Mouse (Mus musculus) left cerebral cortex, postnatal 36 days (tissue): ENCODE data around the gene Galr2. TPM values are rescaled to one million over a fixed set of nuclear protein-coding genes. Genes with fewer than 3 reads are reported as not detected.

ENCODE experiments used
- DNase-seq, 2 experiments: peaks; one replicate each; pipeline ENCODE4 v3.0.0; 2021 to 2022; ENCODE audit warnings: low spot score in 2 of 2, mixed read lengths in 1 of 2
- intact Hi-C: fragments of 180-260 bp; cut with DNase I; formaldehyde crosslinking; loops from one replicate; pipeline ENCODE4 v1.15.1; 2025
- total RNA-seq, 2 experiments: library from RNA; stranded (reverse); gene quantifications; 2 replicates each; pipeline ENCODE4 v1.2.3; 2021

Galr2 gene
- not detected for total RNA-seq

DNA sequence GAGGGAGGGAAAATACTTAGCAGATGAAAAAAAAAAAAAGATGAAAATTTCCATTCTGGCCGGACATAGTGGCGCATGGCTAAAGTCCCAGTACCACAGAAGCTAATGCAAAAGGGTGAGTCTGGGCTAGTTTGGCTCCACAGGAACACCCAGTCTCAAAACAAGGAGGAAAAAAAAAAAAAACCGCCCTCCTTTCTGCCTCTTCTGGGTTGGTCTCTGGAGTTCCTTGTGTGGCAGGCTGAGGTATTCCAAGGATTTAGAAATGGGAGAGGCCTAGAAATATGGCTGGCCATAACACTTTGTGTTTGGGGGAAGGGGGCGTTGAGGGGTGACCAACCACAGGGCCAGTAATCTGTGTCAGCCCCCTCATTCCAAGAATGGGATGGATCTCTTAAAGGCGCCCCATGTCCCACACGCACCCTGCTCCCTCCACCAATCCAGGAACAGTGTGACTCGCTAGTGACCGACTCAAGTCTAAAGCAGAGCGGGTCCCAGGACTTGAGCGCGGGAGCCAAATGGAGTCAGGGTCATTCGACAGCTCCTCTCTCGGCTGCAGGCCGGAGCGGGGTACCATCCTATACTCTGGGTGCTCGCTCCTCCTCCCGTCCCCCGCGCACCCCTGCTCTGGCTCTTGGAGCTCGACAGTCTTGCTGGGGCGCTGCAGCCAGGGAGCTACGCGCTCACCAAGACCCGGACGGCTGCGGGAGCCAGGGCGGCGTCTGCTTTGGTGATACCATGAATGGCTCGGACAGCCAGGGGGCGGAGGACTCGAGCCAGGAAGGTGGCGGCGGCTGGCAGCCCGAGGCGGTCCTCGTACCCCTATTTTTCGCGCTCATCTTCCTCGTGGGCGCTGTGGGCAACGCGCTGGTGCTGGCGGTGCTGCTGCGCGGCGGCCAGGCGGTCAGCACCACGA, at the start of gene Galr2:
Galr2 (plus strand) TSS at position 189 of the 913 bp plus-strand sequence.
- intact Hi-C loops: no loop called here
- no peak for DNase-seq

GRCm38 (mm10) chr11:116232427-116232826, 48.3 kb upstream of the Galr2 start:
- DNase-seq: no peak
- intact Hi-C loops: no loop called here

- no peak for DNase-seq
- intact Hi-C loops: no loop called here
Observed at GRCm38 (mm10) chr11:116234901-116235300, 45.8 kb upstream of the Galr2 start.

GRCm38 (mm10) chr11:116237742-116238395, 42.9 kb upstream of the Galr2 start, which contains the start of gene Evpl:
TSS of gene Evpl (minus strand) at chr11:116238077.
- intact Hi-C loops: no loop called here
- no peak for DNase-seq

GRCm38 (mm10) chr11:116239797-116240196, 40.9 kb upstream of the Galr2 start:
- no peak for DNase-seq
- intact Hi-C loops: no loop called here

- no peak for DNase-seq
- intact Hi-C loops: no loop called here
Observed at GRCm38 (mm10) chr11:116241744-116242235, 38.9 kb upstream of the Galr2 start.

DNA sequence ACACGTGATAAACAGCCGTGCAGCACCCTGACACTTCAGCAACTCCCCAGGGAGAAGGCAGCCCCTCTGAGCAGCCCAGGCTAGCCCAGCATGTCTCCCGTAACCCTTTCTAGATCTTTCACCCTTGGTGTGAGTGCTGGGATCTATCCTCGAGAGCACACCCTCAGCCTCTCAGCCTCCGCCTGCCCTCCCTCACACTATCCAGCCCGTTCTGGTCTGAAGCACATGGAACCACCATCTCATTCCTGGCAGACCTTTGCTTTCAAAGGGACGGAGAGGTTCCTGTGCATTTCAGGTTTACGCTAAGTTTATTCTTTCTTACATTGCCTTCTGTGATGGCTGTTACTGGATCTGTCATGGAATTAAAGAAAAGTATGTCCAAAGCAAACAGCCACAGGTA, 36.2 kb upstream of the Galr2 start:
- no peak for DNase-seq
- intact Hi-C loops: no loop called here

DNA sequence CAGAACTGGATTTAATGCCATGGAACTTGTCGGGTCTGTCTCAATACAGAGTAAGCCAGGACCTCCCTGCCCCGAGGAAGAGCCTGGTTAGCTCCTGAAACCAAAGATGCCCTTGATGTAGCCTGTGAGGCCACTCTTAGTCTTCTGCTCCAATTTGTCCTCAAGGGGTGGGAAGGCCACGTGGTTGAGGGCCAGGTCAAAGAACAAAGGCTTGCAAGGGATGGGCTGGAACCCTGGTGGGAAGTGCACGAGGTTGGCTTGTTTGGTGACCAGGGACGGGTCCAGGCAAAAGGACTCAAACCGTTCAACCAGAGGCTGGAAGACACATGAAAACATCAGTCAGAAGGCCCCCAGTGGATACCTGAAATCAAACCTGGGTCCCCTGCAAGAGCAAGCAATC, 35.1 kb upstream of the Galr2 start:
- intact Hi-C loops: no loop called here
- no peak for DNase-seq

DNA sequence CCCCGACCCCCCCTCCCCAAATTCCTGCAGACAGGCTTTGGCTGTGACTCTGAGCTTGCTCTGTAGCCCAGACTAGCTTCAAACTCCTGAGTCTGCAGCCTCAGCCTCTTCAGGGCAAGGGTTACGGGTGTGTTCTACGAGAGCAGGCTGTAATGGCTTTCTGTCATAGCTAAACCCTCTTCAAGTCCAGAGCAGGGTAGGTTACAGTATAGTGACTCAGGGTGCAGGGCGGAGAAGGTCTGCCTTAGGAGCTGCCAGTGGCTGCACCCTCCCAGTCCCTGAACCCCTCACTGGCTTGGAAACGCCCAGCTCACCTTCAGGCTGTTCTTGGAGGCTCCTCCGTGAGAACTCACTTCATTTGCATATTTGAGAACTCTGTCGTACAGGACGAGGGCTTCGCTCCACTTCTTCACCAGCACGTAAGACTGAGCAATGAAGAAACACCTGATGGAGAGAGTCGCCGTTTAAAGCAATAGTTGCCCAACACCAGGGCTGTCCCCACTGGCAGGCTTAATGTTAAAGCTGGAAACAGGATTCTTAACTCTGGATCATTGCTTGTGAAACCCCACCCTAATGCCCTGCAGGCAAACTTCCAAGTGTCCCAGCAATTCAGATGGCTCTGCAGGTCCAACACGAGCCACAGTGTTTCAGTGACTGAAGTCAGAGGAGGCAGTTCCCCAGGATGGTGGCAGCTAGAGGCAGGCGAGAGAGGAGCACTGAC, 33.1 kb upstream of the Galr2 start:
- intact Hi-C loops: no loop called here
- no peak for DNase-seq

DNA sequence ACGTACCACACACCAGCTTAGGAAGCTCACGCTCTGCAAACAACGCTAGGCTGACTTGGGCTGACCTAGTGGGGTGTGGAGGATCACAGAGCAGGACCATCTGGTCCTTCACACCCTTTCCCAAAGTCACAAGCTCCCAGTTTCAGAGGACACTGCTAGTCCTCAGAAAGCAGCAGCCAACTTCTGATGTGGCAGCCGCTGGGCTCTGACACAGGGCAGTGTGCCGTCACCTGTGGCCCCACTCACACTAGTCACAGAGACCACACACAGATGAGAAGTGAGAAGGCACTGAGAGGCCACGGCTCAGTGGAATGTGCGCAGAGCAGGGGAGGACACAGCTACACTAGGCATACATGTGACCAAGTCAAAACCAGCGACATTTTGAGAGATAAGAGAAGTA, 29.8 kb upstream of the Galr2 start:
- intact Hi-C loops: no loop called here
- DNase-seq: no peak

DNA sequence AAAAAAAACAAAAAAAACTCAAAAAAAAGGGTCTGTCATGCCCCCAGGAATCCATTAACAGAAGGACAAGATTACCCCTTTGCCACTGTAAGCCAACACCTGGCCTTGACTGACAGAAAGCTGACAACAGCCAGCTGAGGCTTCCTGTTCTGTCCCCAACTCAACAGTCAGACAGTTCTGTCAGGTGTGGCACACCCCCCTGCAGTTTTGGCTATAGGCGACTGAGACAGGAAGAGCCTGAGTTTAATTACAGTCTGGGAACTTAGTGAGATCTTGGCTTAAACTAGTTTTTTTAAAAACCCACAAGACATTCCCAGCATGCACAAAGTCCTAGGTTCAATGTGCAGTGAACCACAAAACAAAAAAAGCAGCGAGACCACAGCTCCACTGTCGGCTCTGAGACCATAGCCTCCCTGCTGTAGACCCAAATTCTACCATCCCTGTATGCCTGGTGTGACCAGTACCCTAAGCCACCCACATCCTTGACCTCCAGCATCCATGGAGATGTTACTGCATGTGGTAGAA, 27.6 kb upstream of the Galr2 start:
- DNase-seq: no peak
- intact Hi-C loops: no loop called here

- intact Hi-C loops: no loop called here
- no peak for DNase-seq
Observed at GRCm38 (mm10) chr11:116254627-116255026, 26.1 kb upstream of the Galr2 start.

DNA sequence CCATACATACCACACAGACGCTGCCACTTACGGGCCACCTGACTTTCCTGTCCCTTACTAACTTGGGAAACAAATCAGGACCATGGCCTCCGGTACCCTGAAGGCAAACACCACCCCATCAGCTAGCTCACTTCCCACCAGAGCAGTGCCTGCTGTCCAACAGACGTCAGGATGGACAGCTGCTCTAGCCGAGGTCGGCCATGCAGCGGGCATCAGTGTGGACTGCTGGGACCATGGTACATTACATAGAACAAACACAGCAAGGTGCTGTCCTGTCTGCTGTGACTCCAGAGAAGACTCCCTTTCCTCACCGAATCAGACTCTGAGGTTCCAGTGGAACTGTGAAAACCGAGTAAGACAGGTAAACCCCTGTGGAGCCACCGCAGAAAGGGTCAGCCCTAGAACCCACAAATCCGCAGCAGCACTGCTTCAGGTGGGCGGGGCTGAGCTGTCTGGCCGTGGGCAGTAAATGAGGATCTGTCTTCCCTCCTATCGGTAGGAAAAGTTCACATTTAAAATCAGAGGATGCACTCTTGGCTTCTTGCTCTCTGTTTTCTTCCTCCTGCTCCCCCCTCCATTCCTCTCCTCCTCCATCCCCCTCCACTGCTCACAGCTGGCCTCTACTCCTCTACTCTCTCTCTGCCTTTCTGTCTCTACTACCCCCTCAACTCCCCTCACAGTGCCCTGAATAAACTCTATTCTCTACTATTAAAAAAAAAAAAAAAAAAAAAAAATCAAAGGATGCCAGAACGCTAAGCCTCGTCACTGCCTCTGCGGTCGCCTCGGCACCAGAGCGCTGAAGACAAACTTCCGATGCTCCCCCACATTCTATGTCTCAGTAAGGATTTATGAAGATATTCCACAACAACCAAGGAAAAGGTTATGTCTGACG, 25.4 kb upstream of the Galr2 start:
- DNase-seq: no peak
- intact Hi-C loops: no loop called here

DNA sequence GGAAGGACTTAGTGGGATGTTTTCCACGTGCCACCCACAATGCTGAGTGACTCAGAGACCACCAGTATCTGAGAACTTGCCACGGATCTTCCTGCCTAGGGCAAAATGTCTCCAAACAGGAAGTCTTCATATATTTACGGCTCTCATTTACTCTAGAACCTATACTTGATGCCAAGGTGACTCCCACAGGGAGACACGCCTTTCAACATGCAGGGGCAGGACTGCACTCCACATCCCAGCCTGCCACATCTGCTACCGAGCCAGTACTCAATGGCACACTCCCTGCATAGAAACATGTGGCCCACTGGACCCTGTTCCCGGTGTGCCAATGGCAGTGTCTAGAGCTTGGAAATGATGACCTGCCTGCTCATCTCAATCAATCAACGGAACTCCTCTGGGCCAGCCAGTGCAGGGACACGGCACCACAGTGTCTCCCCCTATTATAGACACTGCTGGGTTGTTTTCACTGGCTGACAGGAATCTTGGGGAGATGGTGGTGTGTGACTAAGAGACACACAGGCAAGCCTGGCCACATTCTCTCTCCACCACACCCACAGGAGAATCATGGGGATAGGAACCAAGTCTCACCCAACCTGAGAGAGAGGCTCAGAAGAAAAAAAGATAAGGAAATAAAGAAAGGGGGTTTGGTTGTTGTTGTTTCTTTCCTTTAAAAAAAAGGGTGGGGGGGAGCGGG, 24.6 kb upstream of the Galr2 start:
- peak in 1 of 2 experiments; percentile 24 for DNase-seq
- intact Hi-C loops: no loop called here

- no peak for DNase-seq
- intact Hi-C loops: no loop called here
Observed at GRCm38 (mm10) chr11:116259461-116259860, 21.3 kb upstream of the Galr2 start.

DNA sequence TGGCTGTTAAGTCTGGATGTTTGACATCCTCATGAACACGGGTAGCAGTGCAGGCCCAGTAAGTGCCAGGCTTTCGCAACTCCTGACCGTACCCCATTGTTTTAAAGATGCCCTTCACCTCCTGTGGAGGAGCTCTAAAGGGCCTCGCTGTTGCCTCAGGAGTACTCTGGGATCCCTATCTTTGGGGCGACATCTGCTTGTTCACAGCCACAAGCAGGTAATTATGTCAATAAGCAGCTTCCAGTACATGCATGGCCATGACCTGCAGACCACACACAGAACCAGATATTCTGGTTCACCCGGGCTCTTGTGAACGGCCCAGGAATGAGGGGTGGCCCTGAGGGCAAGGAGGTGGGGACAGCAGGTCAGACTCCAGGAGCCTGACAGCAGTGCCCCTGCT, 20.5 kb upstream of the Galr2 start:
- intact Hi-C loops: no loop called here
- DNase-seq: no peak

DNA sequence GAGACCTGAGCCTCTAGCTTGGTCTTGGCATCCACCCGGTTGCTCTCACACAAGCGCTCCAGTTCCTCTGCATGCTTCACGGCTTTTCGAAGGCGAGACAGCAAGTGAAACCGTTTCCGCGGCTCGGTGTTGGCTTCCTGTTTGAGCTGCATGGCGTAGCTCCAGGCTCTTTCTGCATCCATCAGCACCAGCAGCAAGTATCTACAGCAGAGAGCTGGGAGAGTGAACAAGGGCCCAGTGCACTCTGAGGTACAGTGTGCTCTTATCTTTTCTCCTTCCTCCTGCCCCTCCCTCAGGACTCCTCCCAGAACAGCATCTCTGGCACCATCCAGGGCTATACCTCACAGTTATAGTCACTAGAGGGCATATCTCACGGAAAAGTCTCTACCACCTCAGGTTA, 15.4 kb upstream of the Galr2 start:
- peak in 1 of 2 experiments; percentile 26 for DNase-seq
- intact Hi-C loops: no loop called here

- intact Hi-C loops: no loop called here
- no peak for DNase-seq
Observed at GRCm38 (mm10) chr11:116265850-116266249, 14.9 kb upstream of the Galr2 start.
